Mouse (Mus musculus) gastrocnemius, postnatal 4 days (tissue): ENCODE results near the gene Ywhag. TPM values are rescaled to one million over a fixed set of nuclear protein-coding genes. Genes with fewer than 3 reads are reported as not detected.

Experiments used
- total RNA-seq, 2 experiments: library from RNA; stranded (reverse); gene quantifications; 2 replicates each; pipeline ENCODE4 v1.2.3; 2021

Ywhag gene
- total RNA-seq, 2 experiments from 2014 or later: 340 to 349 TPM

Other genes starting within 250 kb of the Ywhag start
- 10 to 100 TPM; 11.9 to 15.8 TPM for gene Tmem120a, start 190.2 kb downstream of the Ywhag start, total RNA-seq
- under 1 TPM; 0.47 to 0.49 TPM for gene Styxl1, start 156.2 kb downstream of the Ywhag start, total RNA-seq
- 100 to 1,000 TPM; 712 to 717 TPM for gene Mdh2, start 156.1 kb downstream of the Ywhag start, total RNA-seq
- gene Srrm3, start 127.7 kb downstream of the Ywhag start, total RNA-seq: under 1 TPM; 0.08 to 0.12 TPM
- gene Hspb1, start 46.7 kb downstream of the Ywhag start, total RNA-seq: 100 to 1,000 TPM; 499 to 513 TPM
- 1 to 10 TPM; 1.3 to 1.6 TPM for gene Ssc4d, start 39.9 kb upstream of the Ywhag start, total RNA-seq
- not detected for gene Zp3, start 45.5 kb upstream of the Ywhag start, total RNA-seq
- 10 to 100 TPM; 12.9 to 14.4 TPM for gene Dtx2, start 60.2 kb upstream of the Ywhag start, total RNA-seq
- under 1 TPM; 0.10 to 0.23 TPM for gene Upk3b, start 103.9 kb upstream of the Ywhag start, total RNA-seq
- gene Upk3bl, start 119.9 kb upstream of the Ywhag start, total RNA-seq: under 1 TPM; 0.26 to 0.66 TPM
- 1 to 10 TPM; 7.4 TPM for gene Rasa4, start 149.3 kb upstream of the Ywhag start, total RNA-seq
- 10 to 100 TPM; 81.3 to 86.7 TPM for gene Polr2j, start 182.0 kb upstream of the Ywhag start, total RNA-seq
- 10 to 100 TPM; 10.2 to 11.7 TPM for gene Lrwd1, start 201.5 kb upstream of the Ywhag start, total RNA-seq
- 1 to 10 TPM; 8.4 to 8.6 TPM for gene Alkbh4, start 201.5 kb upstream of the Ywhag start, total RNA-seq
- 1 to 10 TPM; 8.3 to 9.6 TPM for gene Orai2, start 236.1 kb upstream of the Ywhag start, total RNA-seq